Mouse (Mus musculus) inflammation-experienced regulatory T-cells, adult 6 months (primary cell): Measurements from ENCODE around the gene Klk1b9. TPM values are rescaled to one million over a fixed set of nuclear protein-coding genes. Genes with fewer than 3 reads are reported as not detected.
"Not testable (repeated sequence)": the region's sequence is repeated elsewhere in the genome, so short reads cannot be mapped to it uniquely, and the experiment has no call there.

ENCODE experiments used
- ATAC-seq: one replicate; pipeline ENCODE4 v1.8.0; 2017
- polyA plus RNA-seq, 3 experiments: library from polyadenylated mRNA; unstranded; fragments of 100-300 nt; shearing (Covaris generic); gene quantifications; one replicate each; pipeline ENCODE4 v1.2.1; 2017

Gene Klk1b9
- polyA plus RNA-seq: 1 to 10 TPM in 2 of 3 experiments, not detected in 1; 1.5 to 2.8 TPM

DNA sequence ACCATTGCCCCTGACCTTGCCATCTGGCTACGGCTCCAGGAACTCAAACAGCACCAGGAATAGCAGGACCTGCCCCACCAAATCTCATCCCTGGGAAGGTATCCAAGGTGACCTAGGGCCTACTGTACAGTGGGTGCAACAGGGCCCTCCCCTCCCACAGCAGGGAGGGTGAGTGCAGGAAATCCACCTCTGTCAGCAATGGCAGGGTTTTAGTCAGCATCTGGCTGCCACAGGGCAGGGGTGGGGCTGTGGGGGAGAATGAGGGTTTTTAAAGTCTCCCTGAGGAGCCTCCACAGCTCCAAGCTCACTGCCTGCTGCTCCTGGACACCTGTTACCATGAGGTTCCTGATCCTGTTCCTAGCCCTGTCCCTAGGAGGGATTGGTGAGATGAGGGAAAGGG, at the start of gene Klk1b9:
Gene Klk1b9 (plus strand): TSS at position 301 of the 400 bp plus-strand sequence.
- ATAC-seq: not testable (repeated sequence)

DNA sequence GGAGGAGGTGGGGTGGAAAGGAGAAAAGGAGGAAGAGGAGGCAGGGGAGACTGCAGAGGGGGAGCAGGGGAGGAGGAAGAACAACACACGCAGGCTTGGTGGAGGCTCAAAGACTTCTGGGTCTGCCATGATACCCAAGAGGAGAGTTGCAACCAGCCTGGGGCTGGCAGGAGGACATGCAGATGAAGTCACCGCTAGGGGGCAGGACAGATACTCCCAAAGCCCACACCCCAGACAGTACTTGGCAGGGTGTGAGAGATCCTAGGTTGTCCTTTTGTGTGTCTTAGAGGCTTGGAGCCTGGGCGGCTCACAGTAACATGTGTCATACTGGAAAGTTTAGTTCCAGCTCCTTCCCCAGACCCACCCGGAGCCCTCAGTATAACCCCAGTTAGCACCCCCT, 47.3 kb upstream of the Klk1b9 start:
- no peak for ATAC-seq

DNA sequence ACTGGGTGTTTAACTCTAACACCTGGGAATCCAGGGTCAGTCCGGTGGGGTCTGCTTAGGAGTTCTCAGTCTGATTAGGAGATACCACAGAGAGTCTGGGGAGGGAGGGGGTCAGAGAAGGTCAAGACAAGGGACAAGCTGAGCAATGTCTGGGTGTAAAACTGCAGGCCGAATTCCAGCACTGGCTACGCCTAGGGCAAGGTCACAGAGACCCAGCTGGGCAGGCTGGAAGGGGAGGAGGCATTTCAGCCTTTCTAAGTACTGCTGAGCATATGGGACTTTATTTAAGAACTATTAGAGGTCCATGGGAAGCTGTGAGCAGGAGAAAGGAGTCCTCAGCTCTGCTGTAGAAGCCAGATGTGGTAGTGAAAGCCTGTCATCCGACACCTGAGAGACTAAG, 43.5 kb upstream of the Klk1b9 start:
- ATAC-seq: no peak

DNA sequence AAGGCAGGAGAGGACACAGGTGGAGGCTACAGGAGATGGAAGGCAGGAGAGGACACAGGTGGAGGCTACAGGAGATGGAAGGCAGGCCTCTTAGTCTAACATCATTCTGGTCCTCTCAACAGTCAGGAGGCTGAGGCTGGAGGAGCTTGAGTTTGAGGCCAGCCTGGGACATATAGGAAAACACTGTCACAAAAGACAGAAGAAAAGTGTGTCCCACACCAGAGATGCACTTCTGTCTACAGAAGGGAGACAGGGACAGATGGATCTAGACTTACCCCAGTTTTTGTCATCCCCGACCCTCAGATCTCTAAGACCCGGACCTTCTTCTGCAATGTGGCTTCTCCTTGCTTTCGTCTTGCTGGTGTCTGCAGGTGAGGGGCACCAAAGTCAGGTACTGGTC, 42.4 kb upstream of the Klk1b9 start, which contains the start of gene Klk15:
Gene Klk15 (plus strand): TSS at position 301 of the 400 bp plus-strand sequence.
- ATAC-seq: no peak

DNA sequence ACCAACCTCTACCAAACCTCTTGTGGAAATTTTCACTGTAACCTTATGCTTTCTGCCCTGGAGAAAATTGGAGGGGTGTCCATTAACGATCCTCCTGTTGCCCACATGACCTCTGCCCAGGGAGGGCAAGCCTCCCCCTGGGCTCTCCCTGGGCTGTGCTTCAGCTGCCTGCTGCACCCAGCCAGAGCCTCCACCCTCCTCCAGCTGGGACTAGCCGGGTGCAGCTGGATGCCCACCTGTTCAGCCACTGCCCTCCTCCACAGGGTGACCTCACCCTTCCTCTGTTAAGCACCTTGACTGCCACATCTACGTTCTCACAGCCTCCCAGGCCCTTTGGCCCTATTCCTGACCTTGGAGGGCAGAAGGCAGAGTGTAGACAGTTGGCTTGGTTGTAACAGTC, 41.1 kb upstream of the Klk1b9 start:
- ATAC-seq: no peak

DNA sequence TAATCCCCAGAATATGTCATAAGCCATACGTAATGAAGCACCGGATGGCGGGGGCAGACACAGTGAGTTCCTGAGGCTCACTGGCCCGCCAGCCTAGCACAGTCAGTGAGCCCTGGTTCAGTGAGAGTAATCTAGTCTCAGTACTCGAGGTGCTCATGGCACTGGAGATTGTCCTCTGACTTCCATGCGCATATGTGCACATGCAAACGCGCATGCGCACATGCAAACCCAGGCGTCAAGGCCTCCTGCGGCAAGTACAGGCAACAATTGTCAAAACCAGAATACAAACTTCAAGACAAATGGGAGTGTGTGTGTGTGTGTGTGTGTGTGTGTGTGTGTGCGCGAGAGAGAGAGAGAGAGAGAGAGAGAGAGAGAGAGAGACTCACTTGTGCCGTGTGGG, 39.3 kb upstream of the Klk1b9 start:
- no peak for ATAC-seq

DNA sequence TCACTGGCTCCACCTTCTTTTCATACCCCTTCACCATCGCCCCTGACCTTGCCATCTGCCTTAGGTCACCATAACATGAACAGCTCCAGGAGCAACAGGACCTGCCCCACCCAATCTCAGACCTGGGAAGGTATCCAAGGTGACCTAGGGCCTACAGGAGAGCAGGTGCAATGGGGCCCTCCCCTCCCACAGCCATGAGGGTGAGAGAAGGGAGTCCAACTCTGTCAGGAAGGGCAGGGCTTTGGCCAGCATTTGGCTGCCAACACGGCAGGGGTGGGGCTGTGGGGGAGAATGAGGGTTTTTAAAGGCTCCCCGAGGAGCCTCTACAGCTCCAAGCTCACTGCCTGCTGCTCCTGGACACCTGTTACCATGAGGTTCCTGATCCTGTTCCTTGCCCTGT, 33.6 kb upstream of the Klk1b9 start:
- ATAC-seq: not testable (repeated sequence)

DNA sequence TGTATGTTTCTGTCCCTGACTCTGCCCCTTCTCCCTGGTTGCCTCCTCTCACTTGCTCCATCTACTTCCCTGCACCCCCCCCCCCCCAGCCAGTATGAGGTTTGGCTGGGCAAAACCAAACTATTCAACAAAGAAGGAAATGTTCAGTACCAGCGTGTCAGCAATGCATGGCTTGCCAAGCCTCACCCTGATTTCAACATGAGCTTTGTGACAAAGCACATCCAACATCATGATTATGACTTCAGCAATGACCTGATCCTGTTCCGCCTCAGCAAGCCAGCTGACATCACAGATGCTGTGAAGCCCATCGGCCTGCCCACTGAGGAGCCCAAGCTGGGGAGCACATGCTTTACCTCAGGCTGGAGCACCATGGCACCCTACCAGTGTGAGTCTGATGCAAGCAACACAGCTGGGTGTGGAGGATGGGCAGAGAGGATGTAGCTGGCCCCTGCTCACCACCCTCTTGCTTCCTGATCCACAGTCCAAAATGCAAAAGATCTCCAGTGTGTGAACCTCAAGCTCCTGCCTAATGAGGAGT, 31.1 kb upstream of the Klk1b9 start:
- ATAC-seq: no peak

DNA sequence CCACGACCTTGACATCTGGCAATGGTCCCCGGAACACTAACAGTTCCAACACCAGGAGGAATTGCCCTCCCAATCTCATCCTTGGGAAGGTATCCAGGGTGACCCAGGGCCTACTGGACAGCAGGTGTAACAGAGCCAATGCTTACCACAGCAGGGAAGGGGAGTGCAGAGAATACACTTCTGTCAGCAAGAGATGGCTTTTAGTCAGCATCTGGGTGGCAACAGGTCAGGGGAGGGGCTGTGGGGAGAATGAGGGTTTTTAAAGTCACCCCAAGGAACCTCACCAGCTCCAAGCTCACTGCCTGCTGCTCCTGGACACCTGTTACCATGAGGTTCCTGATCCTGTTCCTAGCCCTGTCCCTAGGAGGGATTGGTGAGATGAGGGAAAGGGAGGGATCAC, 25.5 kb upstream of the Klk1b9 start, which contains the start of gene Klk1b8:
Gene Klk1b8 (plus strand): TSS at position 301 of the 400 bp plus-strand sequence.
- ATAC-seq: no peak

DNA sequence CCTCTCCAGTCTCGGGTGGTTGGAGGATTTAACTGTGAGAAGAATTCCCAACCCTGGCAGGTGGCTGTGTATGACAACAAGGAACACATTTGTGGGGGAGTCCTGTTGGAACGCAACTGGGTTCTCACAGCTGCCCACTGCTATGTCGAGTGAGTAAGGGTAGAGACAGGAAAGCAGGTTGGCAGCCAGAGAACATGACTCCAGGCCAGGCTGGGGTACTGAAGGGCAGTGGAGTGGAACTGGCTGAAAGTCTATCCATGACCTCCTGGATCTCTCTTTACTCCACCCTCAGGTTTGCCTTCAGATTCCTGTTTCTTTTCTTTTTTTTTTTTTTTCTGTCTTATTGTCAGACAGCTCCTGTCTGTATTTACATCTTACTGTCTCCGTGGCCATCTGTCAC, 23.2 kb upstream of the Klk1b9 start:
- ATAC-seq: no peak

DNA sequence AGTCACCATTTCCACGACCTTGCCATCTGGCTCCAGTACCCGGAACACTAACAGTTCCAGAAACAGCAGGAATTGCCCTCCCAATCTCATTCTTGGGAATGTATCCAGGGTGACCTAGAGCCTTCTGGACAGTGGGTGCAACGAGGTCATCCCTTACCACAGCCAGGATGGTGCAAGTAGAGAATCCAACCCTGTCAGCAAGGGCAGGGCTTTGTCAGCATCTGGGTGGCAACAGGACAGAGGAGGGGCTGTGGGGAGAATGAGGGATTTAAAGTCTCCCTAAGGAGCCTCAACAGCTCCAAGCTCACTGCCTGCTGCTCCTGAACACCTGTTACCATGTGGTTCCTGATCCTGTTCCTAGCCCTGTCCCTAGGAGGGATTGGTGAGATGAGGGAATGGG, 9.4 kb upstream of the Klk1b9 start, which contains the start of gene Klk1b1:
Gene Klk1b1 (plus strand): TSS at position 301 of the 400 bp plus-strand sequence.
- ATAC-seq: no peak

DNA sequence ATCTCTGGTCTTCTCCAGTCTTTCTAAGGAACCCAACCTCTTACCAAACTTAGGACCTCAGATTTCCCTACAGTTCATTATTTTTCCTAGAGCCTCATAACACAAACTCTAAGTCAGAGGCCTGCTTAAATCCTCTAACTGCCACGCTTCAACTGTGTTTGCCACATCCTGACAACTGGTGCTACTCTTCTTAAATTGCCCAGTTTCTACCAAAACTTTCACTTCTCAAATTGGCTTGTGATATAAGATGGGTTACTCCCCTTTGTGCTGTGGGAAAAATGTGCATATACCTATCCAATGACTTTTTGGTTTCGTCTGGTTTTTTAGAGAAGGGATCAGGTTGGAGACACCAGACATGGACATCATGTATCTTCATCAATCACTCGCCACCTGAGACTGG, 8.8 kb upstream of the Klk1b9 start:
- no peak for ATAC-seq

DNA sequence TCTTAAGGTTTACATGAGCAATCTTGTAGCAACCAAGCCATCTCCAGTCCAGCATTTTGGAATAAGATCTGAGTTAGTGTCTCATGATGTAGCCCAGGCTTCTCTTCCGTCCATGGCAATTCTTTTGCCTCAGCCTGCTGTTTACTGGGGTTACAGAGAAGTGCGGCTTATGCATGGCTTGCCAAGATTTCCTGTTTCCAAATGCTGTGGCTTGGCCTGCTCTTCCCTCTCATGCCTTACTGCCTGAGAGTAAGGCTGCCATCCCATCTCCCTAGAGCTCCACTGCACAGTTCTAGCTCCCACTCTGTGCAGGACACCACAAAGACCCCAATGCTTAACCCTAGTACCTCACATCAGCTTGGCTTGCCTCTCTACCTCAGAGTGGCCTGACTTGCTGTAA, 8.2 kb upstream of the Klk1b9 start:
- no peak for ATAC-seq

DNA sequence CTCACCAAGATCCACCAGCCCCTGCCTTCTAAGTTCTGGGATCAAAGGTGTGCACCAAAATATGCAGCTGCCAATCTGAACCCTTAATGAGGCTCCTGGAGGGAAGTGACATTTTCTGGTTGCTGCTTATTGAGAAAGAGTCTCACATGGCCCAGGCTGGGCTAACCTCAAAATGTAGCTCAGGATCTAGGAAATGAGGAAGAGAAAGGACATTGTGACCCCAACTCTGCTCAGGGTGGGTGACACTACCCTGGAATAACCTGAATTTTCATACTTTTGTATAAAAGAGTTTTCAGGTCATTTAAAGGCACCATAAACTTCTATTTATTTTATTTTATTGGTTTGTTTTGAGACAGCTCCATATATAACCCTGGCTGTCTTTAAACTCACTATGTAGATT, 9.8 kb downstream of the Klk1b9 start:
- ATAC-seq: no peak

DNA sequence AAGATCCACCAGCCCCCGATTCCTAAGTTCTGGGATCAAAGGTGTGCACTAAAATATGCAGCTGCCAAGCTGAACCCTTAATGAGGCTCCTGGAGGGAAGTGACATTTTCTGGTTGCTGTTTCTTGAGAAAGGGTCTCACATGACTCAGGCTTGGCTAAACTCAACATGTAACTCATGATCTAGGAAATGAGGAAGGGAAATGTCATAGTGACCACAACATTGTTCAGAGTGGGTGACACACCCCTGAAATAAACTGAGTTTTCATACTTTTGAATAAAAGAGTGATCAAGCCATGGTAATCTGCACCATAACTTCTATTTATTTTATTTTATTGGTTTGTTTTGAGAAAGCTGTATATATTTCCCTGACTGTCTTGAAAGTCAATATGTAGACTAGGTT, 19.0 kb downstream of the Klk1b9 start:
- not testable (repeated sequence) for ATAC-seq

DNA sequence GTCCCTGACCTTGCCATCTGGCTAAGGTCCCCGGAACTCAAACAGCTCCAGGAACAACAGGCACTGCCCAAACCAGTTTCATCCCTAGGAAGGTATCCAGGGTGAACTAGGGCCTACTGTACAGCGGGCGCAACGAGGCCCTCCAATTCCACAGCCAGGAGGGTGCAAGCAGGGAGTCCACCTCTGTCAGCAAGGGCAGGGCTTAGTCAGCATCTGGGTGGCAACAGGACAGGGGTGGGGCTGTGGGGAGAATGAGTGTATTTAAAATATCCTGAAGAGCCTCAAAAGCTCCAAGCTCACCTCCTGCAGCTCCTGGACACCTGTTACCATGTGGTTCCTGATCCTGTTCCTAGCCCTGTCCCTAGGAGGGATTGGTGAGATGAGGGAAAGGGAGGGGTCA, 19.7 kb downstream of the Klk1b9 start, which contains the start of gene Klk1b11:
Gene Klk1b11 (plus strand): TSS at position 301 of the 400 bp plus-strand sequence.
- ATAC-seq: not testable (repeated sequence)

DNA sequence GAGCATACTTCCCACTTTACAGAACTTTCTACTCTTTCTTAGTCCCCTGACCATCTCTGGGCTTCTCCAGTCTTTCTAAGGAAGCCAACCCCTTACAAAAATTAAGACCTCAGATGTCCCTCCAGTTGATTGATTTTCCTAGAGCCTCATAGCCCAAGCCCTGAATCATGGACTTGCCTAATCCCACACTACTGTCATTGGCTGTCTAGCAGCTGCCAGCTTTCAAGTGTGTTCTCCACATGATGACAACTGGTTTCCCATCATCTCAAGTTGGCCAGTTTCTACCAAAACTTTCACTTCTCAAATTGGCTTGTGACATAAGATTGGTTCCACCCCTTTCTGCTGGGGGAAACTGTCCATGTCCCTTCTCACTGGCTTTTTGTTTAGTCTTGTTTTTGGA, 29.0 kb downstream of the Klk1b9 start:
- ATAC-seq: no peak

DNA sequence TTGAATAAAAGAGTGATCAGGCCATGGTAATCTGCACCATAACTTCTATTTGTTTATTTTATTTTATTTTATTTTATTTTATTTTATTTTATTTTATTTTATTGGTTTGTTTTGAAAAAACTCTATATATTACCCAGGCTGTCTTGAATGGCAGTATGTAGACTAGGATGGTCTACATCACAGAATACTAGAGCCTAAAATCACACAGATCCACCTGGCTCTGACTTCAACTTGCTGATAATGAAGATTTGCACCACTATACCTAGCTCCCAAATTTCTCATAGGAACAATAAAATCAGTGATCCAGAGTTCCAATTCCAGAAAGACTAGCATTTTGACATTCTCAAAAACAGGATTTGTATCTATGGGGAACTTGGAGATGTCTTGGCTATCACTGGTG, 36.0 kb downstream of the Klk1b9 start, which contains the start of gene Klk1b26:
Gene Klk1b26 (plus strand): TSS at position 301 of the 400 bp plus-strand sequence.
- ATAC-seq: not testable (repeated sequence)

DNA sequence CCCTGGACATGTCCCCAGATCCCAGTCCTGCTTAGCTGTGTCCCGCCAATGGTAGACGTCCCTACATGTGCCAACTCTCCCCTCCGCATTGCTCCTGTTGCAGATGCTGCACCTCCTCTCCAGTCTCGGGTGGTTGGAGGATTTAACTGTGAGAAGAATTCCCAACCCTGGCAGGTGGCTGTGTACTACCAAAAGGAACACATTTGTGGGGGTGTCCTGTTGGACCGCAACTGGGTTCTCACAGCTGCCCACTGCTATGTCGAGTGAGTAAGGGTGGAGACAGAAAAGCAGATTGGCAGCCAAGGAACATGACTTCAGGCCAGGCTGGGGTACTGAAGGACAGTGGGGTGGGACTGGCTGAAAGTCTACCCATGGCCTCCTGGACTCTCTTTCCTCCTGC, 38.8 kb downstream of the Klk1b9 start:
- not testable (repeated sequence) for ATAC-seq

DNA sequence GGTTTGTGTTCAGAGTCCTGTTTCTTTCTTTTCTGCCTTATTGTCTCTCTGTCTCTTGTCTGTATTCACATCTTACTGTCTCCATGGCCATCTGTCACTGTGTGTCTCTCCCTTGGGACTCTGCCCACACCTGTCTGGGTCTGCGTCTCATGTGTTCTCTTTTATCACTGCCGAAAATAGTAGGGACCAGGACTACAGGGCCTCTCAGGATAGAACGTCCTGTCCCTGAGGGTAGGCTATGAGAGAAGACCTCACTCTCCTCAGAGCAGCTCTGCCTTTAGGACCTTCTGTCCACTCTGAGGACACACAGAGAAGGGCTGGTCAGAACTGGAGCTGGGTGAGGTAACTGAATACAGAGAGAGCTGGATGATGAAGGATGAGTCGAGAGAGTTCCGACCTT, 39.2 kb downstream of the Klk1b9 start:
- no peak for ATAC-seq
